Mouse (Mus musculus) layer of hippocampus, adult 9-10 months (tissue): Measurements from ENCODE around the gene Plekhb2.
A peak's percentile ranks its signal among the peaks of the same experiment; 100 is the strongest.

ENCODE experiments used
- DNase-seq: peaks from one replicate; pipeline ENCODE4 v3.0.0; 2022; ENCODE audit warnings: low spot score

Plekhb2 gene

DNA sequence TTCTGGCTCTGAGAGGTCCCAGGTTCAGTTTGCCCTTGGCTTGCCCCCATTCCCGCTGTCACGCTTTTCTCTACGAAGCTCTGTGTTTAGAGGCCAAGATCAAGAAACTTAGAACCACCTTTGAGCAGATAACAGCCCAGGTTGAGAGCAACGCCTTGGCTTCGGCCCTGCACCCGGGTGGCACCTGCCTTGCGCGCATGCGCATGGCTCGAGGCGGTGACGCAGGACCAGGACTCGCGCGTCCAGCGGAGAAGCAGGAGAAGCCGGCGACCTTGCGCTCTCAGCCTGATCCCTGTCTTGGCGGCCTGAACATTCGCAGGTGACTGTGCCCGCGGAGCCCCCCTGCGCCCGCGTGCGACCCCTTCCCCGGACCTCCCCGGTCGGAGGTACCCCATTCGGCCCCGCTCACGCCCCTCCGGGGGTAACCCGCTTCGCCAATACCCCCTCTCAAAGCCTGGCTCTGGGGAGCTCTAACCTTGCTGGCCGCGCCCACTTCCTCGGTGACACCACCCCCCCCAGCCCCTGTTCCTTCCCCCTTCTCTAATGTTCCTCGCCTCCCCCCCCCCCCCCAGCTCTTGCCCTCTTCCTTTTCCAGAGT, at the start of gene Plekhb2:
Gene Plekhb2, plus strand, starts transcription at position 232 of the 598 bp plus-strand sequence.
- DNase-seq, result peak; percentile 69

DNA sequence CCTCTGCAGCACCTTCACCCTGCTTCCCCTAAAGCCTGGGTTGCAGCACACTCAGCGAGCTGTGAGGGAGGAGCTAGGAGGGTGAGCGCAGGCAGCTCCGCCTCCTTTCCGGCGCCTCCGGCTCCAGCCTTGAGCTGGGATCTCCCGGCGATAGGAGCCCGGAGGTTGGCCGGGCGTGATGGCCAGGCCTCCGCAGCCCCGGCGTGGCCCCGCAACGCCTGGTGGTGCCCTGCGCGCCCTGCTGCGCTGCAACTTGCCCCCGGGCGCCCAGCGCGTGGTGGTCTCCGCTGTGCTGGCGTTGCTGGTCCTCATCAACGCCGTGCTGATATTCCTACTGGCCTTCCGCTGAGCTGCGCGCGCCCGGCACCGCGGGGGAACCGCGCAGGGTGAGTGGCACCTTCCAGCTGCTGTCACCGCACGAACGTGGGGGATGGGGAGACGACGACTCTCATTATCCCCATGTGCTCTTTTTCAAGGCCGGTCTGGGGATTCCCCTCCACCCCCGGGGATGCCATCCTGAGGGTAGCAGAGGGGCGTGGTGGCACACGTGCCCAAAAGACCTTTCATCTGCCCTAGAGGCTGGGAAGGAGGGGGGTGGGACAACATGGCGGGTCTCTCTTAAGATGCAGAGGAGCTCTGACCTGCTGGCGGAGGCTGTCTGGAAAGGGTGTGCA, 48.0 kb upstream of the Plekhb2 start:
- no peak for DNase-seq

DNA sequence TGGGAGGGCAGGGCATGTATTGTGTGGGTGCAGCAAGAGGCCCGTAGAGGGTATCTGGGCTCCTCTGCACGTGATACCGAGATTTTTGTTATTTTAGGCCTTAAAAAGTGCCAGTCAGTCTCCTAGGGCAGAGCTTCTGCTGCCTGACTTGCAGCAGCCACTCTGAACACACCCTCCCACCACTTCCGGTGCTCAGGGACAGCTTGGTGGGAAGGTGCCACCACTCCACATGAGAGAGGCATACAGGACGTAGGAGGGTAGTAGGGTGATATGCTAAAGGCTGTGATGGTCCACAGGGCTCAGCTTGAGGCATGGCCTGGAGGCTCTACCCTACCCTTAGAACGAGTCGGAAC, 47.5 kb upstream of the Plekhb2 start:
- no peak for DNase-seq

DNA sequence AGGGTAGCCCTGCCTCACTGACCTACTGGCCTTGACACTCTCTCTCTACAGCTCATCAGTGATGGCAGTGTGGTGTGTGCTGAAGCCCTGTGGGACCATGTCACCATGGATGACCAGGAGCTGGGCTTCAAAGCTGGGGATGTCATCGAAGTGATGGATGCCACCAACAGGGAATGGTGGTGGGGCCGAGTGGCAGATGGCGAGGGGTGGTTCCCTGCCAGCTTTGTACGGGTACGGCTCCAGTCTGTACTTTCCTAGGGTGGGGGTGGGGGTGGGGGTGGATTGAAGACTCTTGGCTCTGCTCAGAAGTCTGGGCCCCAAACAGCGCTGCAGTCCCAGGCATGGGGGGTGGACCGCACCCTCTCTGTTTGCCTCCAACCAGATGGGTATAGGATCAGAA, 44.9 kb upstream of the Plekhb2 start:
- DNase-seq, result no peak

DNA sequence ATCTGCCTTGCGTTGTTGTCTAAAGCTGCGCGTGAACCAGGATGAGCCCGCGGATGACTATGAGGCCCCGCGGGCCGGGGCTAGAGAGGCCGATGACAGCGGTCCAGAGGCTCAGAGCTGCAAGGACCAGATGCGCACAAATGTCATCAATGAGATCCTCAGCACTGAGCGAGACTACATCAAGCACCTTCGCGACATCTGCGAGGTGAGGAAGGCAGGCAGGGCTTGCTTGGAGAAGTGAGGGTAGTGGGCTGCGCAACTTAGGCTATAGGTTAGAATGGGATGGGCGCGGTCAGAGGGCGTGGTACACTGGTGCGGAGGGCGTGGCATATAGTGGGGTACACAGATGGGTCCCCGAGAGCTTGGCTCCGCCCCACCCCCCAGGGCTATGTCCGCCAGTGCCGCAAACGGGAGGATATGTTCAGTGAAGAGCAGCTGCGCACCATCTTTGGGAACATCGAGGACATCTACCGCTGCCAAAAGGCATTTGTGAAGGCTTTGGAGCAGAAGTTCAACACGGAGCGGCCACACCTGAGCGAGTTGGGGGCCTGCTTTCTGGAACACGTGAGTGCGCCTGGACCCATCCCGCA, 43.8 kb upstream of the Plekhb2 start:
- no peak for DNase-seq

DNA sequence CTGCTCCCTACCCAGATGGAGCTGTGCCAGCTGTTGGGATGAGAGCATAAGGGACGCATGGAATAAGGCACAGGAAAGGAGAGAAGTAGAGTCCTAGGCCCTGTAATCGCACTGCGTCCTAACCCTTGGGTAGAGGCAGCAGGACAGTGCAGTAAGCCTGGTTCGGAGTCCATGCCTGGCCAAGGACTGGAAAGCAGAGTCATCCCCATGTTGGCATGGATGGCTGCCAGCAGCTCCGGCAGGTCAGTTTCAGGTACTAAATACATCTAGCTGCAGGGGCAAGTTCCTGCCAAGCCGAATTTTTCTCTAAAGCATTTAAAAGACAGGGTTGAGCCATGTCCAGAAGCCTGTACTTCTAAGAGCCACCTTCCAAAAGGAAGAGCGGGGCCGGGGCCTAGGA, 41.3 kb upstream of the Plekhb2 start:
- no peak for DNase-seq

DNA sequence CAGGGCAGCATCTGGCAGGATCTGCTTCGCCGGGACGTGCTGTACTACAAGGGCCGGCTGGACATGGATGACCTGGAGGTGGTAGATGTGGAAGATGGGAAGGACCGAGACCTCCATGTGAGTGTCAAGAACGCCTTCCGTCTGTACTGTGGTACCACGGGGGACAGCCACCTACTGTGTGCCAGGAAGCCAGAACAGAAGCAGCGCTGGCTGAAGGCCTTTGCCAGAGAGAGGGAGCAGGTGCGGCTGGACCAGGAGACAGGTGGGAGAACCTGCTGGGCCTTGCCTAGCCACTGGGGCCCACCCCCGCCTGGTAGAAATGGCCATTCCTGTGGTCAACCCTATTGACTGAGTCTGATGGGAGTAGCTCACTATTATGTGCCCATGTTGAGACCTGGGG, 39.5 kb upstream of the Plekhb2 start:
- DNase-seq, result no peak

DNA sequence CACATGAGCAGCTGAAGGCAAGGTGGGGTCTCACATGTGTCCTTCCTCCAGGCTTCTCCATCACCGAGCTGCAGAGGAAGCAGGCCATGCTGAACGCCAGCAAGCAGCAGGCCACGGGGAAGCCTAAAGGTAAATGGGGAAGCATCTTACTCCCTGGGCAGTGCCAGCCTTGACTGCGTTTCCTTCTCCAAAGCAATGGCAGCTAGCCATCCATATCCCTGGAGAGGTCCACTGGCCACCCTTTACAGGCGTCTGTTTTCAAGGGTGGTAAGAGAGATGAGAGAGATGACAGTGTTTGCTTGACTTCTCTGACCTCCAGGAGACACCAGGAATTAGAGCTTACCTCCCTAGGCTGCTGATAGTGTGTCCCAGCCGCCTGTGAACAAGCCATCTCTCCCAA, 38.7 kb upstream of the Plekhb2 start:
- no peak for DNase-seq

DNA sequence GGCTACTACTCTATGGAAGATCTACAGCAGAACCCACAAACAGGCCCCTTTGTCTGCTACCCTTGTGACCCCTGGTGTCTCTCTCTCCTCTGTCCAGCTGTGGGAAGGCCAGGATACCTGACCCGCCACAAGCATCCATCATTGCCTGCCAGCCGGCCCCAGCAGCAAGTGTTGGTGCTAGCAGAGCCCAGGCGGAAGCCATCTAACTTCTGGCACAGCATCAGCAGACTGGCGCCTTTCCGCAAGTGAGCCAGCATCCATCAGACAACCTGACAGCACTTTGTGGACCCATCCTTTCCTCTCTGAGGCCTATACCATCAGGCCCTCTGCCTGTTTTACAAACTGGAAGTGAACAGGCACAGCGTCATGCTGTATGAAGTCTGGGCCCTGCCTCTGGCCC, 38.2 kb upstream of the Plekhb2 start:
- no peak for DNase-seq

DNA sequence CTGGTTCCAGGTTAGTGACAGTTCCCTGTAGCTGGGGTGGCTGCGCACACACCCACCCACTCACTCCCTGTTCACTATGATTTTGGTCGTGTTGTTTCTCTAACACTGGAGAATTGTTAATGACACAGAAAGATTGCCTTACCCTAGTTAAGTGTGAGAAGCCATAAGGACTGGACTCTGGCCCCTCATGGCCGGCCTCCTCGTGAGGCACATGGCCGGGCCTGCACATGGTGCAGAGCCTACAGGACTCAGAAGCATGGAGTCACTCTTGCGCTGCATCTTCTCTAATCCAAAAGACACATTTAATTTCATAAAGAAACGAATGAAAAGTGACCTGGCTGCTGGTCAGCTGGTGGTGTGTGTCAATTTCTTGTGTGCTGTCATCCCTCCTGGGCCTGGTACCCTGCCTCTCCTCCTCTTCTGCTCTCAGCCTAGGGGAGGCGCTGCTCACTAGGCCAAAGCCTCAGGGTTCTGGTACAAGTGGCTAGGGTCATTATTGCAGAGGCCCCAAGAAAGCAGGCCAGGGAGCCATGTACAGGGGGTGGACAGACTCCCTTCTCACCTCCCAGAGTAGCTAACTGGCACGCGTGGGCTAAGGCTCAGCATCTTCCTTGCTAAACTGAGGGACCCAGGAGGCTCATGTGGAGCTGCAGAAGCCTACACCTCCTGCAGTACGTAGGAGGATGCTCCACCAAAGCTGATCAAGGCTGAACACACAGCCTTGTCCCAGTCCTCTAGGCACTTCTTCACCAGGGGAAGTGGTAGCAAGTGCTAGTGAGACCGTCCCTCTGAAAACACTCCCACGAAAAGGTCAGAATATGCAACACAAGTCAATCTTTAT, 37.1 kb upstream of the Plekhb2 start:
- DNase-seq, result no peak

DNA sequence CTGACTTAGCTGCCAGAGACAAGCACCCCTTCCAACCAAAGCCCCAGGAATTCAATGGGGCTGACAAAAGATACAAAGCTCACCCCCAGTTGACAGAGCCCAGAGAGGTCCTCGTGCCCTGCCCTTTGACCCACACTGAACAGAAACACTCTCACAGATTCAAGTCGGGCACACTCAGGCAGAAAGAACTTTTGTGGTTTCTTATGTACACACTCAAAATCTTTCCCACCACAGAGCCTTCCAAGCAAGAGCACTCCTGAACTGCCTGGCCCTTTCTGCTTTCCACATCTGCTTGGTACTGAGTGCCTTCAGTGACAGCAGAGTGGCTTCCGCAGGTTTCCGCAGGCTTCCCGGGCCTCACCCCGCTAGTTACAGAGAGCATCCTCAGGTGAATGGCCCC, 33.9 kb upstream of the Plekhb2 start:
- no peak for DNase-seq

DNA sequence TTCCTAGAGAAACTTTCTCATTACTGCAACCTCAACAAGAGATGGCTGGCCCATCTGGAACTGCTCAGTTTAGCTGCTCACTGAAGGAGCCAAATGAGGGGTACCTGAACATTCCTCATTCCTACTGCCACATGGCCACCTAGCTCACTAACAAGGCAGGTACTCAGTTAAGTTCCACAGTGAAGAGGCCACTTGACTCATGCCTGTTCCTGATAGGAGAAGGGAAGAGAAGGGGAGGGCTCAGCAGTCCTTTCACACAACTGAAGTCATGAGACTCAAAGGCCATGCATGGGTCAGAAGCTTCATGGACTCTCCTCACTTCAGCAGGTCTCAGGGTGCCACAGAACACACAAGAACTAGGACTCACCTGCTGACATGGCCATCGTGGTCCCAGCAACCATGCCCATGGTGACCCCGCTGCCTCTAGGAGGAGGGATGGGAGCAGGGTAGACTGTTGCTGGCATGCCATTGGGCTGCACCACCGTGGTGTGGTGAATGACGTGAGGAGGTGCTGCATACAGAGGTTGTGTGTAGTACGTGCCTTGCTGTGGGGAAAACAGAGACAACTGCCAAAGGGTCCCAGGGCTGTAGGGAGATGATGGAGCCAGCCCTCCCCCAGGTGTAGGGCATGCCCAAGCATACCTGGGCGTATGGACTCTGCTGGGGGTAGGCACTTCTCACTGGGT, 30.4 kb upstream of the Plekhb2 start:
- no peak for DNase-seq

DNA sequence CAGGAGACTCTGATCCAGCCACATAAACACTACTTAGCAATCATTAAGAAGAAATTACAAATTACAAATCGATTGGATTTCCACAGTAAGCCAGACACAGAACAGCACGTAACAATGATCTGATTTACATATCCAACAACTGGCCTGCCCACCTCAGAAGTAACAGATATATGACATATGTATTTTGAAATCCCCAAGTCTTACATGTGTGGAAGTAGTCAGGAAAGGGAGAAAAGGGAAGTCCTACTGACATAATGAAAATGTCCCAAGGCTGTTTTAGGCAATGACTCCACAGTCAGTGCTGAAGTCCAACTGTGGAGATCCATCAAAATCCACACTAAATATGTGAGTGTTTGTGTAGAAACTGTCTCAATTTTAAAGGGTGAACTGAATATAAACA, 28.4 kb upstream of the Plekhb2 start:
- no peak for DNase-seq

DNA sequence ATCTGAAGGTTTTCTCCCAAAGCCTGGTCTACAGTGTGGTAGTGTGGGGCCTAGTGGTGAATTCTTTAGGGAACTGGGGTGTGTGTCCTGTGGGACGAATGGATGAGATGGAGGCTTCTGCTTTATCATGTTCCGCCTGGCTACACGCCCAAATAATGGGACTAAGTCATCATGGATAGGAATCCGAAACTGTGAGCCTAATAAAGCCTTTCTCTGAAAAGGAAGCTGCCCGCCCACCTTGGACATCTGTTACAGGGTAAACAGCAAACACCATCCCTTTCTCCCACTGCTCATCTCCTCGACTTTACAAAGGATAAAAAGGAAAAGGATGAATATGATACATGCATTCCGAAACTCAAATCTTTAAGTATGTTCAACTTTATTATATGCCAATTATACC, 27.8 kb upstream of the Plekhb2 start:
- no peak for DNase-seq

DNA sequence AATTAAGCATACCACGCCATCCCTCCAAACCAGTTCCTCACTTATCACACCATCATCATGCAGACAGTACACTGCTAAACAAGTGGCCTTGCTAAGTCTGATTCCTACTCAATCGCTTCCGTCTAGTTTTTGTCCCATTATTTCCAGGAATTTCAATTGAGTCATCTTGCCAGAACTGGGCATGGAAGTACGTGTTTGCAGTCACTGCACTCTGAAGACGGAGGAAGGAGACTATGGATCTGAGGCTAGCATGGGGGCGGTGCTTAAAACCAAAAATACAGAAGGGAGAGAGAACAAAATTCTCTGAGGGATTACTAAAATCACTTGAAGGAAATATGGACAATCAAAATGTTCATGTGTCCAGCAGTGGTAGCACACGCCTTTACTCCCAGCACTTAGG, 27.0 kb upstream of the Plekhb2 start:
- no peak for DNase-seq

DNA sequence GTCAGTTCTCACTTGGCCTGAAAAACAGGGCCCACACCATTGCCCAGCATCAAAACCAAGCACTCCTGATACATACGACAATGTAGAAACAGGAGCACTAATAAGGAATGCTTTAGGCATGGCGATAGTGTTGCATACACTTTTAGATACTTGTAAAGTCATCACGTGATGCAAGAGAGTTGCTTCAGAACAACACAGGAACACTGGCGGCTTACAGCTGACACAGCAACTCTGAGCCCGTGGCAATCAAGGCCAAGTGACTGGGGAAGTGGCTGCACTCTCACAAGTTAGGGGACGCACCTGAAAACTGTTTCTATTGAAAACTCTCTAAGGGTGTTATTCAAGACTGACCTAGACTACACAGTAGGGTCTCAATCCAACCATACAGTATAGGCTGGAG, 26.4 kb upstream of the Plekhb2 start:
- DNase-seq, result no peak

DNA sequence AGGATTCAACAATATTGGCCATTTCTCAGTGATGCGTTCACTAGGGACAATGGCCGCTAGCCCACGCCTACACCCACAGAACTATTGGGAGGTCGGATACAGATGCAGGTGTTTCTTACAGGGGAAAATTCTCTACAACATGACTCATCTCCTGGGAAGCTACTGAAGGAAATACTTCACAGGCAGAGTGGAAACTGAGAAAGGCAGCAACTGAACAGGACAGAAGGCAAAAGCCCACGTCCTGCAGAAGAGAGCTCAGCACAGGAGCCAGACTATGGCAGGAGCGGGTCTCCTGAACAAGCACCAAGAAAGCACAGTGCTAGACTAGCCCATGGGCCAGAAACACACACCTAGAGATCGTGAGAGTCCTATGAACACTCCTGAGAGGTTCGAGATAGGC, 25.6 kb upstream of the Plekhb2 start:
- no peak for DNase-seq

DNA sequence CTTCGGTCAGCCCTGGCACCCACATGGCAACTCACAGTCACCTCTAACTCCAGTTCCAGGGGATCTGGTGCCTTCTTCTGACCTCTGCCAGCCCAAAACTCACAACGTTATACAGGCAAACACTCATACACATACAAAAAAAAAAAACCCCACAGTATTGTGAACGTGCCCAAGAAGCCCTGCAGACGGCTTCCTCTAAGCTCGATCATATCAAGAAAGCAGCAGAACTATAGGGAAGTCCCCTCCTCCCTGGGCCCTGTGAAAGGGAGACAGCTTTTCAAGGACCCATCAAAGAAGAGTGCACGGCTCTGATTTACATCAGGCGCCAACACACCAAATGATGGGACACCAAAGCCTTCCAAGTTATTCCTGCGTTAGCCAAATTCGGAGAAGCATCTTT, 23.9 kb upstream of the Plekhb2 start:
- DNase-seq, result no peak

DNA sequence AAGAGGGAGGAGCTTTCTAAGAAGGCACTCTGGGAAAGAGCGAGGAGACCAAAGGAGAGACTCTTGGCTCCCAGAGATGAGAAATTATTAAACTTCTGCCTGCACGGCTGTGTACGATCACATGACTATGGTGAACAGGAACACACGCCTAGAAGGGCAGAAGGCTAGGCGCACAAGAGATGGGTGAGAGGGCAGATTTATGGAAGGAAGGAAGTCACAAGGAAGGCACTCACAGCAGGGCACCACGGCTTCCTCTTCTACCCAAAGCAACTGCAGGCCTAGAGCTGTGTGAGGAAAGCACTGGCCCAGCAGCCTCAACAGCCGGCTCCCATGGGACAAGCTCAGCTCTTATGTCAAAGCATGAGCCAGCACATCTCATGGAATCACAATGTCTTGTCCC, 21.9 kb upstream of the Plekhb2 start:
- DNase-seq, result no peak

DNA sequence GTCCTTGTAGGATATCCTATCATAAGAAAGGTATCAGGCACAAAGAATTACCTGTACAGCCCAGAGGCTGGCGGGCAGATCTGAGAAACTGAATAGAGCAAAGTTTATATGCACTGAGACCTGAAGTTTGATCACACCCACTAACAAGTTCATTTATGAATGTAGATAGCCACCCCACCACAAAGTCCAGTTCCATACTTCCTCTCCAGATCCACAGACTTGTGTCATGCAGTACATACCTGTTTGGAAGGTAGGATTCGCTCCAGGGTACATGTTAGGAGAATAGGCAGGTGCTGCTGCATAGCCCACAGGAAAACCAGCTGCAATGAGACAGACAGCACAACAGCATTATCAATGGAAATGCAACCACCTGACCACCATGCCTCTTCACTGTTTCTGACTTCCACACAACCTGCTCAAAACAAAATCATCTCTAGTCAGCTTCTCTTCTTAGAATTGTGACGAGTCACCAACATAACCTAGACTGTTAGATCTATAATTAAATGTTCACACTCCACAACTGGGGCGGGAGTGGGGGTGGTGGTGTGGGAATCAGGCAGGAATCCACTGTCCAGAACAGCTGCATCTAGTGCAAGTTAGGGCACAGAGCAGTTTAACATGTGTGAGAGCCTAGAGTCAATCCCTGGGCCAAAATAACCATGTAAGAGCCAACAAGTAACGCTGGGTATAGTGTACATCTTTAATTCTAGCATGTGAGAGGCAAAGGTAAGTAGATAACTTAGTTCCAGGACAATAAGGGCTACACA, 21.1 kb upstream of the Plekhb2 start:
- no peak for DNase-seq

DNA sequence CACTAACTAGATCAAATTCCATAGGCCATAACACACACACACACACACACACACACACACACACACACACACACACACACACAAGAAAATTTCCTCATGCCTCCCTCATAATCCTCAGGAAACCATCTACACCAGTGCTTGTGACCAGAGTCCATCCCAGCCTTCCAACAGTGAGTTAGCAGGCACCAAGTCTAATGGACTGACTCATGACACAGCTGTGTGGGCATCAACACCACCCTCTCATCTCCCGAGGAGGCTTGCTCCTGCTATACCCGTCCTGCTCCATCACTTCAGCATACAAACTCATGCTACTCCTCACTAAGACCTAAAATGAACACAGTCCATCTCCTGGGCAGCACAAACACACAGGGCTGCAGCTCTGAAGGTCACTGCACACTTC, 18.8 kb upstream of the Plekhb2 start:
- DNase-seq, result no peak

DNA sequence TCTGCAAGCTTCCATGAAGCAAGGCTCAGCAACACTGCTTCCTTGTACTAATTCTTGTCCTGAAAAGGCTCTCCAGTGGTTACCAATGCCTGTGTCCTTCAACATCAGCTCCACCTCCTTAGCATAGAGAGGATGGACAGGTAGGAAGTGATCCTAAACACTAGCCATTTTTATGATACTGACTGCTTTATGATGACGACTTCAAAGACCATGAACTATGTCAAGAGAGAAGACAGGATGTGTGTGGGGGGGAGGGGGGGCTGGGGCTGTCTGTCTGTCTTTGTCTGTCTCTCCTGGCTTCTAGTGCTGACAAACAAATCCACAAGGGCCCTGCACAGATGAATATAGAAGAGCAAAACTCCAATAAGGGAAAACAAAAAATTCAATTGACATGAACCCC, 18.4 kb upstream of the Plekhb2 start:
- DNase-seq, result no peak
